Mouse (Mus musculus): ENCODE measurements around the gene Fpr-rs4. TPM values are rescaled to one million over a fixed set of nuclear protein-coding genes. Genes with fewer than 3 reads are reported as not detected.
"Not testable (repeated sequence)": the region's sequence is repeated elsewhere in the genome, so short reads cannot be mapped to it uniquely, and the experiment has no call there.

Fpr-rs4 gene
- total RNA-seq (2021), result not detected
- long read RNA-seq, experiment 1, result 0 reads
- long read RNA-seq, experiment 2, result 0 reads

DNA sequence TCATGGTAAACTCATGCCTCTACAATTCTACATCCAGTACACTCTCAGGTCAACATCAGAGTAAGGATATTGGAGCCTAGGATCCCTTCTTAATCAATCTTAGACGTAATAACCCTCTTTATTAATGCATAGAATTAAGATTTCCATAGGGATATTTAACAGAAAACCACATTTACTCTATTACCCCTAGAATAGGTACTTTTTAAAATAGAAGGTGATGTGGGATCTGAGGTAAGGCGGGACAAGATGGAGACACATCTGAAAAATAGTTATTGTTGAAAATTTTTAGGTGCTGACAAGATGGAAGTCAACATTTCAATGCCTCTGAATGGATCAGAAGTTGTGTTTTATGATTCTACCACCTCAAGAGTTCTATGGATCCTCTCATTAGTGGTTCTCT, at the start of gene Fpr-rs4:
Gene Fpr-rs4 (plus strand): TSS at position 301 of the 400 bp plus-strand sequence.
- no peak for DNase-seq

DNA sequence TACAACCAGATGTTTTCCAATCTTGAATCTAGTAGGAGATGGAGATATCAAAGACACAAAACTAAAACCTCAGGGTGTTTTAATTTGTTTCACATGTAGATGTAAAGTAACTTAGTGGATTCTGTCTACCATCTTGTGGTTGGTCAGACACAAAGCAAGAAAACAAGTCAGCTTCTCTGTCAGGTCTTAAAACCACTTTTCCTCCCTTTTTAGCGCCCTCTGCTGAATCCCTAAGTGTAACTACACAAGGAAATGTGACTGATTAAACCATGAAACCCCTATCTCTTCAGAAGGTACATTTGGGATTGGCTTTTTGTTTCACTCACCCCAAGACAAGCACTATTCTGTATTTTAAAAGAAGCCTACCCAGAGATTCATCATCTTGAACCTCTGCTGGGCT, 48.1 kb upstream of the Fpr-rs4 start:
- DNase-seq, result peak in 1 of 2 experiments; percentile 2

DNA sequence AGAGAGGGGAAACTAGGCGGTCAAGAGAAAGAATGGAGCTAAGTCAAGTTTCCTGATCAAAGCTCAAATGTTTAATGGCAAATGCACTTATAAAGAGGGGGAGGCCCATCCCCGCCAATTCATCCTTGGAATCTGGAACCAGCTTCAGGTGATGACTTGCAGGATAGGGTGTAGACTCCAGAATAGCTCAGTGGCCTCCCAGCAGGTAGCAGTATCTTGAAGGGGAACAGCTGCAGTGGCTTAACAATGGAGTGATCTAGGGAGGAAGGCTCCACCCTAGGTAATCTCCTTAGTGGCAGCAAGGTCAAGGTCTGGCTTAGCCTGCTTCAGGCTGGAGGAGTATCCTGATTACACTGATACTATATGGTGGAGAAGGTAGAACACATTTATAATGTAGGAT, 40.3 kb upstream of the Fpr-rs4 start:
- not testable (repeated sequence) for DNase-seq

DNA sequence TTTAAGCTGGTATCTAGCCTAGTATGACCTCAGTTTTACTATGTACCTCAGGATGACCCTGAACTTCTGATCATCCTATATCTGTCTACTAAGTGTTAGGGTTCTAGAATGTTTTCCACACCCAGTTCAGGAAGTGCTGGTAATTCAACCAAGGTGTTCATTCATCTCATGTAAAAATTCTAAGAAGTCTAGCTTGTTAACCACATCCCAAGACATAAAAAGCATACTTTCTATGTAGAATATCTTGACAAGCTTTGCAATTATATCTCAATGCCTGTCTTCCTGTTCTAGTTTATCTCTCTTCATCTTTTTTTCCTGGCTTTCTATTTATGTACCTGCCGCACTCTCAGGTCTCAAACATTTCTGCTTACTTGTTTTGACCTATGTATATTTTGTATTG, 16.8 kb upstream of the Fpr-rs4 start:
- DNase-seq, result no peak

DNA sequence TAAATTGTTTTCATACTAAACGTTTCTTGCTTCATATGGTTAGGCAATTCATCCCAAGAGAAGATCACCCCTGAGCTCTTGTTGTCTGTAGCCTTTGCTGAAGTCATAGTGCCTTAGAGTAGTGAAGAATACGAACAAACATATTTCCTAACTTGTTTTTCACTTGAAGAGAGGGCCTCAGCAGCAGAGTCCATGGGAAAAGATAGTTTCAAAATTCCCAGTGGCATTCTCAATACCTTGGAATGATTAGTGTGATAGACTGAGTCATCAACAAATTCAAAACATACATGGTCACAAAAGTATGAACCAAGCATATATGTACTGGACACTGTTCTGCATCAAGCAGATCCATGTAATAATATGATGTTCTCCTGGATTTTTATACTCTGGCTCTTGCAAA, 27.6 kb downstream of the Fpr-rs4 start, which contains the start of gene Vmn2r124:
Gene Vmn2r124 (plus strand): TSS at position 301 of the 400 bp plus-strand sequence.
- DNase-seq, result no peak

Other genes with a start within 250 kb of the Fpr-rs4 start
- gene Spaca6, start 194.6 kb upstream of the Fpr-rs4 start, total RNA-seq (2021), result 10 to 100 TPM; 38.7 to 53.8 TPM
- gene Has1, start 166.5 kb upstream of the Fpr-rs4 start, total RNA-seq (2021), result under 1 TPM; 0.13 to 0.26 TPM
- not detected for gene Fpr1, start 137.8 kb upstream of the Fpr-rs4 start, total RNA-seq (2021)
- gene Fpr2, start 133.9 kb upstream of the Fpr-rs4 start, total RNA-seq (2021), result not detected
- not detected for gene Fpr3, start 133.9 kb upstream of the Fpr-rs4 start, total RNA-seq (2021)
- not detected for gene Vmn2r124, start 27.7 kb downstream of the Fpr-rs4 start, total RNA-seq (2021)
- not detected for gene Vmn2r91, start 63.3 kb downstream of the Fpr-rs4 start, total RNA-seq (2021)
- gene Vmn2r92, start 130.2 kb downstream of the Fpr-rs4 start, total RNA-seq (2021), result not detected

All from adrenal gland, postnatal 36 days (tissue).